Mouse (Mus musculus) CH12.LX (cell line): ENCODE measurements at regions not wholly inside any gene's neighbourhood (a gene's known extent, or its start where the extent isn't known, plus 50 kb on each side); places are given as distances from the start of the nearest gene placed in this dataset.

ENCODE experiments used
- DNase-seq: peaks from one replicate; pipeline ENCODE4 v3.0.0-alpha.2; 2013; ENCODE audit errors: extremely low read depth
- H3K27ac ChIP-seq: 2 replicates; pipeline ENCODE4 v1.5.1; 2012; ENCODE audit warnings: low read depth, mild to moderate bottlenecking, control low read depth, moderate library complexity; ENCODE audit not compliant: insufficient read depth
- H3K27me3 ChIP-seq: replicated peaks from 2 replicates; pipeline ENCODE3; 2012; ENCODE audit warnings: inconsistent platforms
- H3K36me3 ChIP-seq, 2 experiments: replicated peaks in 1 of 2; 2 replicates each; pipeline versions ENCODE3 to v1.6.1; 2012; ENCODE audit warnings: inconsistent platforms in 1 of 2, low read length in 1 of 2, mild to moderate bottlenecking in 1 of 2, mixed read lengths in 1 of 2, moderate library complexity in 1 of 2; ENCODE audit not compliant: control insufficient read depth in 1 of 2, insufficient read depth in 1 of 2
- H3K4me1 ChIP-seq, 2 experiments: 2 replicates each; pipeline ENCODE4 v1.6.1; 2012; ENCODE audit warnings: inconsistent platforms in 1 of 2, moderate library complexity in 1 of 2; ENCODE audit not compliant: insufficient read depth in 2 of 2, control insufficient read depth in 1 of 2
- H3K4me2 ChIP-seq: 2 replicates; pipeline ENCODE4 v1.6.1; 2012; ENCODE audit warnings: low read depth, mild to moderate bottlenecking, control low read depth; ENCODE audit not compliant: poor library complexity, insufficient read depth, severe bottlenecking
- H3K4me3 ChIP-seq, 3 experiments: fragments of 150-350 bp in 1 of 3; sonication (generic) in 1 of 3; replicated peaks in 1 of 3; 2 replicates each; pipeline versions ENCODE3 to v1.5.1; 2011 to 2012; ENCODE audit warnings: low read depth in 2 of 3, low read length in 2 of 3, mild to moderate bottlenecking in 2 of 3, moderate library complexity in 2 of 3, control low read depth in 1 of 3, improper control_type of control experiment in 1 of 3, inconsistent platforms in 1 of 3, mixed read lengths in 1 of 3; ENCODE audit not compliant: poor library complexity in 1 of 3
- H3K79me2 ChIP-seq: replicated peaks from 2 replicates; pipeline ENCODE4 v1.6.1; 2012; ENCODE audit warnings: mild to moderate bottlenecking, moderate library complexity; ENCODE audit not compliant: control insufficient read depth, poor library complexity, insufficient read depth, severe bottlenecking; ENCODE audit errors: extremely low read depth
- H3K9ac ChIP-seq: 2 replicates; pipeline ENCODE4 v1.6.1; 2012; ENCODE audit warnings: low read depth, mild to moderate bottlenecking, control low read depth, moderate library complexity; ENCODE audit not compliant: insufficient read depth
- H3K9me3 ChIP-seq: replicated peaks from 2 replicates; pipeline ENCODE3; 2012; ENCODE audit warnings: low read length, inconsistent platforms, mixed read lengths
- BHLHE40 ChIP-seq: IDR thresholded peaks from 2 replicates; pipeline ENCODE4 v1.6.1; 2011; ENCODE audit warnings: mild to moderate bottlenecking, low read depth, low read length, improper control_type of control experiment
- CHD1 ChIP-seq: IDR thresholded peaks from 2 replicates; pipeline ENCODE4 v1.6.1; 2012; ENCODE audit warnings: low read depth, low read length, improper control_type of control experiment, inconsistent platforms
- CHD2 ChIP-seq: IDR thresholded peaks from 2 replicates; pipeline ENCODE4 v1.6.1; 2011; ENCODE audit warnings: low read length, improper control_type of control experiment
- CTCF ChIP-seq, 2 experiments: IDR thresholded peaks in 1 of 2; conservative IDR thresholded peaks in 1 of 2; 2 replicates each; pipeline ENCODE4 v1.5.1; 2011 to 2012; ENCODE audit warnings: low read depth in 2 of 2, low read length in 2 of 2, improper control_type of control experiment in 1 of 2, inconsistent platforms in 1 of 2, mild to moderate bottlenecking in 1 of 2, moderate library complexity in 1 of 2
- E2F4 ChIP-seq: IDR thresholded peaks from 2 replicates; pipeline ENCODE4 v1.6.1; 2011; ENCODE audit warnings: low read depth, low read length, improper control_type of control experiment; ENCODE audit not compliant: insufficient replicate concordance
- ELF1 ChIP-seq: IDR thresholded peaks from 2 replicates; pipeline ENCODE4 v1.6.1; 2014; ENCODE audit warnings: low read depth, mild to moderate bottlenecking, inconsistent platforms, low read length, improper control_type of control experiment
- EP300 ChIP-seq: IDR thresholded peaks from 2 replicates; pipeline ENCODE4 v1.6.1; 2011; ENCODE audit warnings: low read length, improper control_type of control experiment
- ETS1 ChIP-seq: conservative IDR thresholded peaks from 2 replicates; pipeline ENCODE4 v1.6.1; 2012; ENCODE audit warnings: low read depth, mild to moderate bottlenecking, inconsistent platforms, low read length, improper control_type of control experiment, moderate library complexity
- GABPA ChIP-seq: IDR thresholded peaks from 2 replicates; pipeline ENCODE4 v1.6.1; 2012; ENCODE audit warnings: low read depth, low read length, improper control_type of control experiment, inconsistent platforms; ENCODE audit not compliant: insufficient replicate concordance
- HCFC1 ChIP-seq: IDR thresholded peaks from 2 replicates; pipeline ENCODE4 v1.6.1; 2012; ENCODE audit warnings: low read depth, mild to moderate bottlenecking, inconsistent platforms, low read length, improper control_type of control experiment
- IRF4 ChIP-seq: IDR thresholded peaks from 2 replicates; pipeline ENCODE4 v1.6.1; 2014; ENCODE audit warnings: low read depth, mild to moderate bottlenecking, inconsistent platforms, low read length, improper control_type of control experiment
- JUN ChIP-seq: IDR thresholded peaks from 2 replicates; pipeline ENCODE4 v1.6.1; 2011; ENCODE audit warnings: low read depth, mild to moderate bottlenecking, low read length, improper control_type of control experiment, moderate library complexity; ENCODE audit not compliant: insufficient read depth
- JUND ChIP-seq: conservative IDR thresholded peaks from 2 replicates; pipeline ENCODE4 v1.6.1; 2011; ENCODE audit warnings: low read depth, low read length, improper control_type of control experiment
- KAT2A ChIP-seq: IDR thresholded peaks from 2 replicates; pipeline ENCODE4 v1.6.1; 2012; ENCODE audit warnings: low read length, improper control_type of control experiment, inconsistent platforms; ENCODE audit not compliant: insufficient replicate concordance
- MAFK ChIP-seq: IDR thresholded peaks from 2 replicates; pipeline ENCODE4 v1.6.1; 2011; ENCODE audit warnings: low read length, improper control_type of control experiment; ENCODE audit not compliant: insufficient replicate concordance
- MAX ChIP-seq: IDR thresholded peaks from 2 replicates; pipeline ENCODE4 v1.6.1; 2011; ENCODE audit warnings: low read length, improper control_type of control experiment
- MAZ ChIP-seq: IDR thresholded peaks from 2 replicates; pipeline ENCODE4 v1.6.1; 2012; ENCODE audit warnings: low read depth, mild to moderate bottlenecking, inconsistent platforms, low read length, improper control_type of control experiment, moderate library complexity
- MEF2A ChIP-seq: IDR thresholded peaks from 2 replicates; pipeline ENCODE4 v1.6.1; 2014; ENCODE audit warnings: low read depth, mild to moderate bottlenecking, inconsistent platforms, low read length, improper control_type of control experiment, borderline replicate concordance
- MXI1 ChIP-seq: IDR thresholded peaks from 2 replicates; pipeline ENCODE4 v1.6.1; 2011; ENCODE audit warnings: mild to moderate bottlenecking, low read depth, low read length, improper control_type of control experiment
- MYC ChIP-seq: IDR thresholded peaks from 2 replicates; pipeline ENCODE4 v1.6.1; 2011; ENCODE audit warnings: low read depth, mild to moderate bottlenecking, improper control_type of control experiment, low read length
- NELFE ChIP-seq: IDR thresholded peaks from 2 replicates; pipeline ENCODE4 v1.6.1; 2011; ENCODE audit warnings: low read depth, low read length, improper control_type of control experiment
- NRF1 ChIP-seq: IDR thresholded peaks from 2 replicates; pipeline ENCODE4 v1.6.1; 2014; ENCODE audit warnings: low read depth, mild to moderate bottlenecking, inconsistent platforms, low read length, improper control_type of control experiment, moderate library complexity
- PAX5 ChIP-seq: IDR thresholded peaks from 2 replicates; pipeline ENCODE4 v1.6.1; 2012; ENCODE audit warnings: low read length, inconsistent platforms, mixed read lengths
- POLR2A ChIP-seq: IDR thresholded peaks from 2 replicates; pipeline ENCODE4 v1.6.1; 2011; ENCODE audit warnings: low read depth, mild to moderate bottlenecking, improper control_type of control experiment, low read length
- POLR2AphosphoS2 ChIP-seq: IDR thresholded peaks from 2 replicates; pipeline ENCODE4 v1.6.1; 2011; ENCODE audit warnings: low read depth, low read length, improper control_type of control experiment
- RAD21 ChIP-seq: IDR thresholded peaks from 2 replicates; pipeline ENCODE4 v1.6.1; 2011; ENCODE audit warnings: low read depth, mild to moderate bottlenecking, low read length, improper control_type of control experiment, moderate library complexity
- RCOR1 ChIP-seq: conservative IDR thresholded peaks from 2 replicates; pipeline ENCODE4 v1.6.1; 2012; ENCODE audit warnings: low read depth, mild to moderate bottlenecking, inconsistent platforms, low read length, improper control_type of control experiment
- SIN3A ChIP-seq: IDR thresholded peaks from 2 replicates; pipeline ENCODE4 v1.6.1; 2012; ENCODE audit warnings: low read length, improper control_type of control experiment, inconsistent platforms
- SMC3 ChIP-seq: IDR thresholded peaks from 2 replicates; pipeline ENCODE4 v1.6.1; 2011; ENCODE audit warnings: low read depth, low read length, improper control_type of control experiment
- TBP ChIP-seq: conservative IDR thresholded peaks from 2 replicates; pipeline ENCODE4 v1.6.1; 2011; ENCODE audit warnings: low read depth, low read length, improper control_type of control experiment
- TCF12 ChIP-seq: IDR thresholded peaks from 2 replicates; pipeline ENCODE4 v1.6.1; 2014; ENCODE audit warnings: low read depth, mild to moderate bottlenecking, inconsistent platforms, low read length, improper control_type of control experiment
- UBTF ChIP-seq: IDR thresholded peaks from 2 replicates; pipeline ENCODE4 v1.6.1; 2012; ENCODE audit warnings: low read depth, mild to moderate bottlenecking, inconsistent platforms, low read length, improper control_type of control experiment, moderate library complexity
- USF1 ChIP-seq: IDR thresholded peaks from 2 replicates; pipeline ENCODE4 v1.6.1; 2014; ENCODE audit warnings: low read depth, mild to moderate bottlenecking, inconsistent platforms, low read length, improper control_type of control experiment
- USF2 ChIP-seq: conservative IDR thresholded peaks from 2 replicates; pipeline ENCODE4 v1.6.1; 2011; ENCODE audit warnings: low read depth, low read length, improper control_type of control experiment
- ZC3H11A ChIP-seq: IDR thresholded peaks from 2 replicates; pipeline ENCODE4 v1.6.1; 2012; ENCODE audit warnings: low read depth, mild to moderate bottlenecking, inconsistent platforms, low read length, improper control_type of control experiment
- ZKSCAN1 ChIP-seq: IDR thresholded peaks from 2 replicates; pipeline ENCODE4 v1.6.1; 2012; ENCODE audit warnings: low read depth, inconsistent platforms, low read length, improper control_type of control experiment, borderline replicate concordance
- ZMIZ1 ChIP-seq: IDR thresholded peaks from 2 replicates; pipeline ENCODE4 v1.6.1; 2012; ENCODE audit warnings: low read depth, mild to moderate bottlenecking, inconsistent platforms, low read length, improper control_type of control experiment
- ZNF384 ChIP-seq: IDR thresholded peaks from 2 replicates; pipeline ENCODE4 v1.6.1; 2012; ENCODE audit warnings: low read depth, low read length, improper control_type of control experiment, inconsistent platforms
- dilution Hi-C: fragments of 300-500 bp; cut with MboI; formaldehyde crosslinking; loops from 2 replicates; pipeline ENCODE4 v1.14.3; 2020; ENCODE audit warnings: low sequenced_read_pairs; ENCODE audit not compliant: extremely low pct_unique_long_range_greater_than_20kb, extremely low pct_ligation_motif_present
- in situ Hi-C: fragments of 300-500 bp; cut with MboI; formaldehyde crosslinking; loops from 3 replicates; pipeline ENCODE4 v1.14.3; 2019; ENCODE audit warnings: low sequenced_read_pairs, low pct_ligation_motif_present, low pct_unique_long_range_greater_than_20kb, mixed read lengths

- peak; percentile 86 for DNase-seq
Observed at GRCm38 (mm10) chr10:72347949-72348663, 306.5 kb upstream of the Zwint start.

GRCm38 (mm10) chr10:72352810-72353209 is 301.8 kb upstream of the Zwint start:
- Histone ChIP-seq H3K9ac (no peak overlapping the region), H3K27me3 (no peaks in the 10 kb centered on the region), H3K27ac (no peak overlapping the region), H3K4me3 (no peak overlapping the region), H3K9me3 (no peaks in the 10 kb centered on the region), H3K36me3 (no peaks in the 10 kb centered on the region), H3K4me2 (no peak overlapping the region), H3K79me2 (no peaks in the 10 kb centered on the region), H3K4me1 (peaks cover 4 to 7% of the 10 kb centered on the region in 2 experiments; a peak in 3 of 4 replicates)
- TF ChIP-seq USF2 (no peak), ZKSCAN1 (no peak), MAX (no peak), KAT2A (no peak), E2F4 (no peak), CHD2 (no peak), BHLHE40 (no peak), EP300 (no peak), NELFE (no peak), NRF1 (no peak), MAZ (no peak), IRF4 (no peak), TBP (no peak), SMC3 (no peak), UBTF (no peak), MXI1 (no peak)
- dilution Hi-C loops: no loop called here
- DNase-seq: no peak
- in situ Hi-C loops: no loop called here

More at GRCm38 (mm10) chr10:72347949-72348663, 306.5 kb upstream of the Zwint start:
- Histone ChIP-seq H3K9me3 (no peaks in the 10 kb centered on the region), H3K4me2 (no peak overlapping the region; the same call in 1 of the 2 replicates), H3K4me3 (no peak overlapping the region), H3K79me2 (no peaks in the 10 kb centered on the region)
- in situ Hi-C loops: no loop called here
- TF ChIP-seq ETS1 (0 out of 2 replicates have a peak, but pooled peaks have one; percentile 28), RCOR1 (peak; percentile 73; the same call in 1 of the 2 replicates), MXI1 (no peak), PAX5 (no peak), USF2 (no peak), HCFC1 (no peak), RAD21 (no peak), JUN (no peak), ZKSCAN1 (no peak), CHD2 (no peak), GABPA (no peak), BHLHE40 (peak; percentile 56), NRF1 (no peak), CTCF (conservative IDR thresholded peaks at IDR 0.05 in 1 of 2, IDR thresholded peaks at IDR 0.05 in 1 of 2; ENCODE audit: low read depth in 2 of 2, low read length in 2 of 2) (no peak), E2F4 (no peak), MYC (peak; percentile 31; the same call in 1 of the 2 replicates), MAX (0 out of 2 replicates have a peak, but pooled peaks have one; percentile 18), SMC3 (no peak), USF1 (no peak), ZC3H11A (no peak), ZNF384 (no peak), JUND (no peak), CHD1 (no peak), TBP (no peak), ELF1 (no peak), MEF2A (0 out of 2 replicates have a peak, but pooled peaks have one; percentile 46), SIN3A (no peak), TCF12 (peak; percentile 88), POLR2AphosphoS2 (no peak), MAZ (no peak), UBTF (no peak), NELFE (no peak), POLR2A (no peak), ZMIZ1 (no peak), EP300 (peak; percentile 99), MAFK (no peak), IRF4 (peak; percentile 98), KAT2A (no peak)
- TF ChIP-seq, all 38 proteins: peak for 9
- dilution Hi-C loops: no loop called here
- no peaks in the 10 kb centered on the region for H3K36me3 ChIP-seq
- H3K9ac ChIP-seq: no peak overlapping the region
- peaks cover 4 to 11% of the 10 kb centered on the region in 2 experiments; a peak in 3 of 4 replicates for H3K4me1 ChIP-seq
- H3K27me3 ChIP-seq: no peaks in the 10 kb centered on the region
- H3K27ac ChIP-seq: peak overlapping the region; percentile 3; the same call in 1 of the 2 replicates
